Mouse (Mus musculus): ENCODE results near the gene Gp1ba.

GRCm38 (mm10) chr11:70678092-70678491 is 39.2 kb downstream of the Gp1ba start:
- TF ChIP-seq CTCF (IDR thresholded peaks at IDR 0.05; ENCODE audit: control insufficient read depth, insufficient read depth, insufficient replicate concordance, low read depth, low read length) (no peak), POLR2A (IDR thresholded peaks at IDR 0.05; ENCODE audit: control insufficient read depth, low read depth, low read length) (no peak)

Measured in testis, adult 2 months (tissue).